Mouse (Mus musculus): ENCODE measurements around the gene Dut. TPM values are rescaled to one million over a fixed set of nuclear protein-coding genes. Genes with fewer than 3 reads are reported as not detected.

Dut gene
- 17.9 and 22.2 TPM in 2 replicates for polyA plus RNA-seq (2012; rRNA removed)

- peak; percentile 85 for DNase-seq (ENCODE audit: low spot score)
Observed at GRCm38 (mm10) chr2:125247108-125247961, at the start of gene Dut. TSS of gene Dut (plus strand) at chr2:125247190.

- no peak for DNase-seq (ENCODE audit: low spot score)
Observed at GRCm38 (mm10) chr2:125208894-125209596, 37.9 kb upstream of the Dut start.

GRCm38 (mm10) chr2:125211831-125212510 is 35.0 kb upstream of the Dut start:
- DNase-seq (ENCODE audit: low spot score): no peak

- DNase-seq (ENCODE audit: low spot score): no peak
Observed at GRCm38 (mm10) chr2:125214592-125214991, 32.4 kb upstream of the Dut start.

- no peak for DNase-seq (ENCODE audit: low spot score)
Observed at GRCm38 (mm10) chr2:125217286-125217685, 29.7 kb upstream of the Dut start.

- DNase-seq (ENCODE audit: low spot score): no peak
Observed at GRCm38 (mm10) chr2:125218566-125218965, 28.4 kb upstream of the Dut start.

GRCm38 (mm10) chr2:125219268-125219667 is 27.7 kb upstream of the Dut start:
- DNase-seq (ENCODE audit: low spot score): no peak

- DNase-seq (ENCODE audit: low spot score): no peak
Observed at GRCm38 (mm10) chr2:125221673-125222072, 25.3 kb upstream of the Dut start.

GRCm38 (mm10) chr2:125228472-125229409 is 18.2 kb upstream of the Dut start:
- DNase-seq (ENCODE audit: low spot score): no peak

GRCm38 (mm10) chr2:125232183-125232582 is 14.8 kb upstream of the Dut start:
- no peak for DNase-seq (ENCODE audit: low spot score)

- DNase-seq (ENCODE audit: low spot score): no peak
Observed at GRCm38 (mm10) chr2:125233537-125233936, 13.5 kb upstream of the Dut start.

GRCm38 (mm10) chr2:125234049-125234448 is 12.9 kb upstream of the Dut start:
- DNase-seq (ENCODE audit: low spot score): no peak

- DNase-seq (ENCODE audit: low spot score): no peak
Observed at GRCm38 (mm10) chr2:125245545-125246285, 1.3 kb upstream of the Dut start.

- DNase-seq (ENCODE audit: low spot score): no peak
Observed at GRCm38 (mm10) chr2:125246669-125247068, 321 bp upstream of the Dut start.

- DNase-seq (ENCODE audit: low spot score): no peak
Observed at GRCm38 (mm10) chr2:125247962-125248235, 909 bp downstream of the Dut start.

- no peak for DNase-seq (ENCODE audit: low spot score)
Observed at GRCm38 (mm10) chr2:125248256-125248655, 1.3 kb downstream of the Dut start.

- DNase-seq (ENCODE audit: low spot score): no peak
Observed at GRCm38 (mm10) chr2:125249339-125249738, 2.3 kb downstream of the Dut start.

GRCm38 (mm10) chr2:125249874-125250273 is 2.9 kb downstream of the Dut start:
- no peak for DNase-seq (ENCODE audit: low spot score)

- no peak for DNase-seq (ENCODE audit: low spot score)
Observed at GRCm38 (mm10) chr2:125251781-125252180, 4.8 kb downstream of the Dut start.

- no peak for DNase-seq (ENCODE audit: low spot score)
Observed at GRCm38 (mm10) chr2:125252275-125252674, 5.3 kb downstream of the Dut start.

GRCm38 (mm10) chr2:125253699-125254098 is 6.7 kb downstream of the Dut start:
- DNase-seq (ENCODE audit: low spot score): no peak

Data from urinary bladder, adult 2 months (tissue).